Mouse (Mus musculus): ENCODE data around the gene Nr1d2.

GRCm38 (mm10) chr14:18271666-18272065 is 32.7 kb upstream of the Nr1d2 start:
- TF ChIP-seq CTCF (conservative IDR thresholded peaks at IDR 0.05; ENCODE audit: insufficient read depth, insufficient read length, low read depth, low read length) (no peak), POLR2A (IDR thresholded peaks at IDR 0.05; ENCODE audit: low read depth, low read length) (no peak)
